Mouse (Mus musculus) embryonic facial prominence, embryonic 15.5 days (tissue): Measurements from ENCODE around the gene Zmynd8. TPM values are rescaled to one million over a fixed set of nuclear protein-coding genes. Genes with fewer than 3 reads are reported as not detected.

Experiments used
- ATAC-seq: fragments of 200-750 bp; cut with Nextera tagmentation; 2 replicates; pipeline ENCODE4 v1.8.0; 2017; ENCODE audit warnings: low read depth, moderate TSS enrichment; ENCODE audit not compliant: insufficient number of reproducible peaks, low FRiP score, low TSS enrichment
- H3K27ac ChIP-seq: fragments of 300-500 bp; sonication (generic); replicated peaks from 2 replicates; pipeline ENCODE4 v1.5.1; 2015; ENCODE audit warnings: mild to moderate bottlenecking, inconsistent platforms
- H3K27me3 ChIP-seq: fragments of 300-500 bp; sonication (generic); 2 replicates; pipeline ENCODE4 v1.6.1; 2015; ENCODE audit warnings: inconsistent platforms
- H3K36me3 ChIP-seq: fragments of 300-500 bp; sonication (generic); 2 replicates; pipeline ENCODE4 v1.6.1; 2015; ENCODE audit warnings: mild to moderate bottlenecking, inconsistent platforms
- H3K4me1 ChIP-seq: fragments of 300-500 bp; sonication (generic); 2 replicates; pipeline ENCODE4 v1.6.1; 2015; ENCODE audit warnings: inconsistent platforms
- H3K4me2 ChIP-seq: fragments of 300-500 bp; sonication (generic); replicated peaks from 2 replicates; pipeline ENCODE4 v1.6.1; 2015; ENCODE audit warnings: mild to moderate bottlenecking, inconsistent platforms
- H3K4me3 ChIP-seq: fragments of 300-500 bp; sonication (generic); replicated peaks from 2 replicates; pipeline ENCODE4 v1.5.1; 2015; ENCODE audit warnings: mild to moderate bottlenecking, inconsistent platforms
- H3K9ac ChIP-seq: fragments of 300-500 bp; sonication (generic); 2 replicates; pipeline ENCODE4 v1.6.1; 2015; ENCODE audit warnings: inconsistent platforms
- H3K9me3 ChIP-seq: fragments of 300-500 bp; sonication (generic); replicated peaks from 2 replicates; pipeline ENCODE4 v1.6.1; 2016; ENCODE audit warnings: inconsistent platforms
- WGBS: fragments of 180-500 bp; shearing (Covaris S2); methylation state at CpG from one replicate; pipeline ENCODE4 v1.1.7; 2015; 5-methylcytosine and 5-hydroxymethylcytosine counted together
- polyA plus RNA-seq: library from polyadenylated mRNA; unstranded; fragments of >200 nt; fragmentation: Nextera tagmentation; extraction: Ambion mirVana; gene quantifications from 2 replicates; pipeline ENCODE4 v1.2.1, GENCODE M21; 2015

The Zmynd8 gene
- polyA plus RNA-seq, 1 experiment from 2014 or later, result 50.9 TPM

- WGBS, result 46% methylated on average over 5 of the region's 5 CpGs
Observed at GRCm38 (mm10) chr2:165758534-165758933, 140.3 kb downstream of the Zmynd8 start.

GRCm38 (mm10) chr2:165757799-165758198, 141.0 kb downstream of the Zmynd8 start:
- no peaks in the 10 kb centered on the region for H3K9me3 ChIP-seq
- no peaks in the 10 kb centered on the region for H3K36me3 ChIP-seq
- peak; percentile 49; the same call in 1 of the 2 replicates for ATAC-seq
- H3K27me3 ChIP-seq, result no peaks in the 10 kb centered on the region
- no peak overlapping the region for H3K27ac ChIP-seq
- H3K4me3 ChIP-seq, result no peak overlapping the region
- 0 out of 2 replicates have a peak, but pooled peaks cover 3% of the 10 kb centered on the region for H3K4me1 ChIP-seq
- H3K4me2 ChIP-seq, result peak overlapping the region; percentile 23; the same call in 1 of the 2 replicates
- WGBS, result 55% methylated on average over 15 of the region's 15 CpGs
- H3K9ac ChIP-seq, result no peak overlapping the region

More at GRCm38 (mm10) chr2:165758534-165758933, 140.3 kb downstream of the Zmynd8 start:
- Histone ChIP-seq H3K4me3 (no peak overlapping the region), H3K9me3 (no peaks in the 10 kb centered on the region), H3K27ac (no peak overlapping the region), H3K27me3 (no peaks in the 10 kb centered on the region), H3K4me1 (0 out of 2 replicates have a peak, but pooled peaks cover 3% of the 10 kb centered on the region), H3K4me2 (no peak overlapping the region), H3K36me3 (no peaks in the 10 kb centered on the region), H3K9ac (no peak overlapping the region)
- no peak for ATAC-seq

- H3K9ac ChIP-seq, result no peak overlapping the region
- 81% methylated on average over 4 of the region's 4 CpGs for WGBS
Observed at GRCm38 (mm10) chr2:165752704-165753103, 146.1 kb downstream of the Zmynd8 start.

GRCm38 (mm10) chr2:165751068-165751467, 147.7 kb downstream of the Zmynd8 start:
- Histone ChIP-seq H3K4me3 (no peak overlapping the region), H3K9ac (no peak overlapping the region), H3K9me3 (no peaks in the 10 kb centered on the region), H3K4me2 (no peak overlapping the region), H3K36me3 (no peaks in the 10 kb centered on the region), H3K27me3 (no peaks in the 10 kb centered on the region), H3K4me1 (peaks cover 22% of the 10 kb centered on the region), H3K27ac (no peak overlapping the region)
- peak; percentile 52 for ATAC-seq
- WGBS, result 23% methylated on average over 7 of the region's 7 CpGs

More at GRCm38 (mm10) chr2:165752704-165753103, 146.1 kb downstream of the Zmynd8 start:
- Histone ChIP-seq H3K4me2 (no peak overlapping the region), H3K9me3 (no peaks in the 10 kb centered on the region), H3K27me3 (no peaks in the 10 kb centered on the region), H3K27ac (no peak overlapping the region), H3K4me1 (peaks cover 18% of the 10 kb centered on the region), H3K4me3 (no peak overlapping the region), H3K36me3 (no peaks in the 10 kb centered on the region)
- no peak for ATAC-seq

- Histone ChIP-seq H3K4me2 (peak overlapping the region; percentile 0; the same call in 1 of the 2 replicates), H3K9me3 (no peaks in the 10 kb centered on the region), H3K27me3 (no peaks in the 10 kb centered on the region), H3K4me3 (no peak overlapping the region), H3K36me3 (no peaks in the 10 kb centered on the region), H3K9ac (no peak overlapping the region), H3K27ac (peak overlapping the region; percentile 63), H3K4me1 (peaks cover 35% of the 10 kb centered on the region)
- WGBS, result 6% methylated on average over 11 of the region's 11 CpGs
- ATAC-seq, result peak; percentile 13; the same call in 1 of the 2 replicates
Observed at GRCm38 (mm10) chr2:165748426-165748825, 150.4 kb downstream of the Zmynd8 start.

- H3K27ac ChIP-seq, result peak overlapping the region; percentile 63
Observed at GRCm38 (mm10) chr2:165747975-165748374, 150.8 kb downstream of the Zmynd8 start.

GRCm38 (mm10) chr2:165745306-165746098, 153.3 kb downstream of the Zmynd8 start:
- 62% methylated on average over 18 of the region's 18 CpGs for WGBS
- H3K36me3 ChIP-seq, result no peaks in the 10 kb centered on the region
- H3K27ac ChIP-seq, result peak overlapping the region; percentile 58
- H3K4me1 ChIP-seq, result peaks cover 52% of the 10 kb centered on the region
- H3K9ac ChIP-seq, result no peak overlapping the region
- peak; percentile 63; the same call in 1 of the 2 replicates for ATAC-seq
- H3K4me2 ChIP-seq, result peak overlapping the region; percentile 12; the same call in 1 of the 2 replicates
- no peaks in the 10 kb centered on the region for H3K27me3 ChIP-seq
- H3K9me3 ChIP-seq, result no peaks in the 10 kb centered on the region
- no peak overlapping the region for H3K4me3 ChIP-seq

More at GRCm38 (mm10) chr2:165747975-165748374, 150.8 kb downstream of the Zmynd8 start:
- no peaks in the 10 kb centered on the region for H3K36me3 ChIP-seq
- H3K4me3 ChIP-seq, result no peak overlapping the region
- no peak overlapping the region for H3K9ac ChIP-seq
- no peak overlapping the region; the same call in 1 of the 2 replicates for H3K4me2 ChIP-seq
- H3K27me3 ChIP-seq, result no peaks in the 10 kb centered on the region
- no peaks in the 10 kb centered on the region for H3K9me3 ChIP-seq
- no peak for ATAC-seq
- 35% methylated on average over 7 of the region's 7 CpGs for WGBS
- H3K4me1 ChIP-seq, result peaks cover 35% of the 10 kb centered on the region

GRCm38 (mm10) chr2:165742210-165742786, 156.5 kb downstream of the Zmynd8 start:
- no peak overlapping the region for H3K9ac ChIP-seq
- H3K36me3 ChIP-seq, result no peaks in the 10 kb centered on the region
- ATAC-seq, result no peak
- H3K4me1 ChIP-seq, result peaks cover 42% of the 10 kb centered on the region
- no peak overlapping the region for H3K4me2 ChIP-seq
- whole genome bisulfite sequencing, result 34% methylated on average over 21 of the region's 21 CpGs
- peak overlapping the region; percentile 68 for H3K27ac ChIP-seq
- H3K4me3 ChIP-seq, result no peak overlapping the region
- H3K27me3 ChIP-seq, result no peaks in the 10 kb centered on the region
- no peaks in the 10 kb centered on the region for H3K9me3 ChIP-seq

GRCm38 (mm10) chr2:165741526-165742050, 157.2 kb downstream of the Zmynd8 start:
- no peaks in the 10 kb centered on the region for H3K36me3 ChIP-seq
- H3K9me3 ChIP-seq, result no peaks in the 10 kb centered on the region
- H3K4me2 ChIP-seq, result no peak overlapping the region
- H3K27ac ChIP-seq, result peak overlapping the region; percentile 68
- ATAC-seq, result no peak
- peaks cover 42% of the 10 kb centered on the region for H3K4me1 ChIP-seq
- no peak overlapping the region for H3K4me3 ChIP-seq
- 28% methylated on average over 11 of the region's 11 CpGs for WGBS
- H3K9ac ChIP-seq, result no peak overlapping the region
- no peaks in the 10 kb centered on the region for H3K27me3 ChIP-seq

GRCm38 (mm10) chr2:165740982-165741381, 157.8 kb downstream of the Zmynd8 start:
- Histone ChIP-seq H3K9ac (no peak overlapping the region), H3K27ac (peak overlapping the region; percentile 35), H3K9me3 (no peaks in the 10 kb centered on the region), H3K4me3 (no peak overlapping the region), H3K27me3 (no peaks in the 10 kb centered on the region), H3K4me2 (no peak overlapping the region), H3K4me1 (peaks cover 37% of the 10 kb centered on the region), H3K36me3 (no peaks in the 10 kb centered on the region)
- 10% methylated on average over 9 of the region's 9 CpGs for WGBS
- no peak for ATAC-seq

GRCm38 (mm10) chr2:165740381-165740780, 158.4 kb downstream of the Zmynd8 start:
- Histone ChIP-seq H3K4me3 (no peak overlapping the region), H3K9me3 (no peaks in the 10 kb centered on the region), H3K27ac (peak overlapping the region; percentile 35), H3K4me1 (peaks cover 32% of the 10 kb centered on the region), H3K4me2 (no peak overlapping the region), H3K9ac (no peak overlapping the region), H3K27me3 (no peaks in the 10 kb centered on the region), H3K36me3 (no peaks in the 10 kb centered on the region)
- WGBS, result 23% methylated on average over 5 of the region's 5 CpGs
- no peak for ATAC-seq
